Mouse (Mus musculus) forebrain, embryonic 13.5 days (tissue): ENCODE data around the gene Trappc1. TPM values are rescaled to one million over a fixed set of nuclear protein-coding genes. Genes with fewer than 3 reads are reported as not detected.
A peak's percentile ranks its signal among the peaks of the same experiment; 100 is the strongest.

Experiments used
- ATAC-seq: fragments of 200-750 bp; cut with Nextera tagmentation; 2 replicates; pipeline ENCODE4 v1.8.0; 2017
- H3K27ac ChIP-seq: fragments of 300-500 bp; sonication (generic); 2 replicates; pipeline ENCODE4 v1.5.1; 2015; ENCODE audit warnings: inconsistent platforms, mild to moderate bottlenecking, moderate library complexity
- H3K27me3 ChIP-seq: fragments of 300-500 bp; sonication (generic); 2 replicates; pipeline ENCODE4 v1.6.1; 2015; ENCODE audit warnings: mild to moderate bottlenecking, inconsistent platforms
- H3K36me3 ChIP-seq: fragments of 300-500 bp; sonication (generic); 2 replicates; pipeline ENCODE4 v1.6.1; 2015; ENCODE audit warnings: mild to moderate bottlenecking, inconsistent platforms; ENCODE audit not compliant: poor library complexity, severe bottlenecking
- H3K4me1 ChIP-seq: fragments of 300-500 bp; sonication (generic); 2 replicates; pipeline ENCODE4 v1.6.1; 2015; ENCODE audit warnings: inconsistent platforms
- H3K4me2 ChIP-seq: fragments of 300-500 bp; sonication (generic); 2 replicates; pipeline ENCODE4 v1.6.1; 2015; ENCODE audit warnings: inconsistent platforms, mild to moderate bottlenecking, moderate library complexity
- H3K4me3 ChIP-seq: fragments of 300-500 bp; sonication (generic); 2 replicates; pipeline ENCODE4 v1.5.1; 2015; ENCODE audit warnings: mild to moderate bottlenecking, inconsistent platforms
- H3K9ac ChIP-seq: fragments of 300-500 bp; sonication (generic); 2 replicates; pipeline ENCODE4 v1.6.1; 2015; ENCODE audit warnings: mild to moderate bottlenecking, inconsistent platforms
- H3K9me3 ChIP-seq: fragments of 300-500 bp; sonication (generic); replicated peaks from 2 replicates; pipeline ENCODE4 v1.6.1; 2016; ENCODE audit warnings: inconsistent platforms
- WGBS: fragments of 180-500 bp; shearing (Covaris S2); methylation state at CpG from one replicate; pipeline ENCODE4 v1.1.7; 2015; 5-methylcytosine and 5-hydroxymethylcytosine counted together
- polyA plus RNA-seq: library from polyadenylated mRNA; unstranded; fragments of >200 nt; fragmentation: Nextera tagmentation; extraction: Ambion mirVana; gene quantifications from 2 replicates; pipeline ENCODE4 v1.2.1, GENCODE M21; 2015

Gene Trappc1
- polyA plus RNA-seq, 1 experiment from 2014 or later: 208 TPM

DNA sequence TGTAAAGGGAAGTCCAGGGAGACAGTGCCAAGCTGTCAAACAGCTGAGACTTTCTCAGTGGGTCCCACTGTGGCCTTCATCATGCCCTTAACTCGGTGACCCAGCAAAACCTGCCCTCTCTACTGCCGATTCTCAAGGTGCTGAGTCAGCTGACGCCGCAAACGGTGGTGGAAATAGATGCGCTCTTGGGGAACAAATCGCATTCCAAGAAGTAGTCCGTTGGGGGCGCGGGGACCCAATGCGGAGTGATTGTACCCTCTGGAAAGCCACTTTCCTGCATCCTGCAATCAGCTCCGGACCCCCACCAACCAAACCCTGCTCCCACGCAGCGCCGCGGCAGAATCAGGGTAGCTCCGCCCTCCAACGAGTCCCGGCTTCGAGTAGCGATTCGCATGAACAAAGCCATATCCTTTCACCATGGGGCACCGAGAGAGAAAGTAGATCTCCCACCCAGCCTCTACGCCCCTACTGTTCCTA is 8.2 kb downstream of the Trappc1 start:
- H3K4me2 ChIP-seq: peak overlapping the region; percentile 72
- peaks cover 19% of the 10 kb centered on the region for H3K27me3 ChIP-seq
- peak overlapping the region; percentile 81 for H3K27ac ChIP-seq
- no peaks in the 10 kb centered on the region for H3K36me3 ChIP-seq
- peak overlapping the region; percentile 70 for H3K9ac ChIP-seq
- peaks cover 15% of the 10 kb centered on the region for H3K4me1 ChIP-seq
- under 1% methylated on average over 24 of the region's 24 CpGs for WGBS
- peak overlapping the region; percentile 46 for H3K4me3 ChIP-seq
- ATAC-seq: peak; percentile 89
- H3K9me3 ChIP-seq: no peaks in the 10 kb centered on the region

DNA sequence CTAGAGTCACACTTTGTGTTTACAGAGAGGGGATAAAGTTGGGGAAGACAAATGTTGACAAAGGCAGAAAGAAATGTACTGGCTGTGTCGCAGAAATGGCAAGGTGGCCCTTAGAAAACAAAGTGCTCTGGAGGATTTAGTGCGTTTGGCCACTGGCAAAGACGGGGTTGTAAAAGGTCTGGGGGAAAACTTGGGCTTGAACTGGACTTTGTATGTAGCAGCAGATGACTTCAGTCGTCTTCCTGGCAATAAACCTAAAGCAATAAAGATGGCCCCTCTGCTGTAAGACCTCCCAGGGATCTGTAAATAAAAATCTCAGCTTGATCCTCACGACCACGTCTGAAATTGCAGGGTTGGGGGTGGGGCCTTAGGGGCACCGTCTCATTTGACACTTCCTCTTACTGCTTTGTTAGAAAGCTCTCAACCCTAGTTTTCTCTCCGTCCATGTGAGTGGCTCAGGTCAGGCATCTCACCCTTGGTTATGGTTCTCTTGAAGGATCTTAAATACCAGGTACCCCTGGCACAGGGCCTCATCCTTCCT is 9.0 kb downstream of the Trappc1 start:
- 39% methylated on average over 8 of the region's 8 CpGs for WGBS

GRCm38 (mm10) chr11:69333922-69334321 is 10.1 kb downstream of the Trappc1 start:
- H3K9ac ChIP-seq: no peak overlapping the region
- H3K27me3 ChIP-seq: peaks cover 6% of the 10 kb centered on the region; the same call in 1 of the 2 replicates
- no peaks in the 10 kb centered on the region for H3K36me3 ChIP-seq
- H3K9me3 ChIP-seq: no peaks in the 10 kb centered on the region
- no peak overlapping the region for H3K27ac ChIP-seq
- no peak overlapping the region for H3K4me3 ChIP-seq
- 70% methylated on average over 3 of the region's 3 CpGs for WGBS
- ATAC-seq: no peak
- H3K4me1 ChIP-seq: peaks cover 13% of the 10 kb centered on the region
- H3K4me2 ChIP-seq: no peak overlapping the region

More for the DNA sequence above, 9.0 kb downstream of the Trappc1 start:
- peaks cover 13% of the 10 kb centered on the region for H3K4me1 ChIP-seq
- peak overlapping the region; percentile 72; the same call in 1 of the 2 replicates for H3K4me2 ChIP-seq
- peak overlapping the region; percentile 81; the same call in 1 of the 2 replicates for H3K27ac ChIP-seq
- H3K9me3 ChIP-seq: no peaks in the 10 kb centered on the region
- no peak for ATAC-seq
- H3K36me3 ChIP-seq: no peaks in the 10 kb centered on the region
- H3K9ac ChIP-seq: no peak overlapping the region
- peaks cover 11% of the 10 kb centered on the region for H3K27me3 ChIP-seq
- no peak overlapping the region for H3K4me3 ChIP-seq

- H3K36me3 ChIP-seq: no peaks in the 10 kb centered on the region
- peaks cover 5% of the 10 kb centered on the region; the same call in 1 of the 2 replicates for H3K27me3 ChIP-seq
- H3K4me3 ChIP-seq: no peak overlapping the region
- WGBS: 64% methylated on average over 4 of the region's 4 CpGs
- no peak overlapping the region for H3K9ac ChIP-seq
- no peak overlapping the region for H3K4me2 ChIP-seq
- H3K27ac ChIP-seq: no peak overlapping the region
- H3K4me1 ChIP-seq: peaks cover 15% of the 10 kb centered on the region
- no peaks in the 10 kb centered on the region for H3K9me3 ChIP-seq
- no peak for ATAC-seq
These were observed 11.0 kb downstream of the Trappc1 start for GRCm38 (mm10) chr11:69334796-69335195.

- H3K4me2 ChIP-seq: peak within 1 kb of the TSS; percentile 70
- H3K27ac ChIP-seq: peak within 1 kb of the TSS; percentile 87
- peaks cover 5% of the 10 kb centered on the region; the same call in 1 of the 2 replicates for H3K27me3 ChIP-seq
- H3K4me3 ChIP-seq: peak within 1 kb of the TSS; percentile 54
- WGBS: under 1% methylated on average over 99 of the region's 99 CpGs
- H3K36me3 ChIP-seq: peaks cover 30% of the 10 kb centered on the region
- peak within 1 kb of the TSS; percentile 73 for H3K9ac ChIP-seq
- H3K9me3 ChIP-seq: no peaks in the 10 kb centered on the region
- ATAC-seq: peak; percentile 88
- peaks cover 22% of the 10 kb centered on the region for H3K4me1 ChIP-seq
These were observed 16.7 kb downstream of the Trappc1 start, which contains the start of gene Rnf227 for GRCm38 (mm10) chr11:69340161-69341131. Rnf227 (plus strand) TSS chr11:69340461.

- Histone ChIP-seq H3K9ac (no peak overlapping the region), H3K27ac (no peak overlapping the region), H3K4me3 (no peak overlapping the region), H3K4me2 (no peak overlapping the region), H3K4me1 (peaks cover 6% of the 10 kb centered on the region), H3K36me3 (peaks cover 90% of the 10 kb centered on the region), H3K27me3 (no peaks in the 10 kb centered on the region), H3K9me3 (no peaks in the 10 kb centered on the region)
- no peak for ATAC-seq
- WGBS: 92% methylated on average over 26 of the region's 26 CpGs
These were observed 22.7 kb downstream of the Trappc1 start for GRCm38 (mm10) chr11:69346441-69346840.

DNA sequence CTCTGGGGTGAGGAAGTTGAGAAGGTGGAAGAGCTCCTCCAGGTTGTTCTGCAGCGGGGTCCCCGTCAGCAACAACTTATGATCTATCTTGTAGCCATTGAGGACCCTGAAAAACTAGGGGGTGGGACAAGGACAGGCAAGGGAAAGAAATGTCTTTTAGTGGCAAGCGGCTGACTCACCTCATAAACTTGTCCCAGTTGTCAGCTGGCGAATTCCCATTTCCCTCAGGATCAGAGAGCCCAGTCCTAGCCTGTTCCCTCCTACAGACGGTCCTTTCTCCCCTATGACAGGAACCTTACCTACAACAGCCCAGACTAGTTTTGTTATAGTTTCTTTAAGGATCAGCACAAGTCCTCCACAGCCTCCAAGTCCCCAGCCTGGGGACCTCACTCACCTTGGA is 32.8 kb downstream of the Trappc1 start:
- ATAC-seq: no peak
- Histone ChIP-seq H3K36me3 (peaks cover 100% of the 10 kb centered on the region), H3K9me3 (no peaks in the 10 kb centered on the region), H3K9ac (no peak overlapping the region), H3K27me3 (no peaks in the 10 kb centered on the region), H3K4me1 (no peaks in the 10 kb centered on the region; the same call in 1 of the 2 replicates), H3K4me3 (no peak overlapping the region), H3K27ac (no peak overlapping the region), H3K4me2 (no peak overlapping the region)
- 95% methylated on average over 5 of the region's 5 CpGs for WGBS

GRCm38 (mm10) chr11:69357690-69358089 is 33.9 kb downstream of the Trappc1 start:
- no peak overlapping the region for H3K4me3 ChIP-seq
- no peak overlapping the region for H3K9ac ChIP-seq
- no peaks in the 10 kb centered on the region for H3K27me3 ChIP-seq
- peaks cover 9% of the 10 kb centered on the region for H3K4me1 ChIP-seq
- peaks cover 100% of the 10 kb centered on the region for H3K36me3 ChIP-seq
- WGBS: 92% methylated on average over 12 of the region's 12 CpGs
- no peak for ATAC-seq
- H3K4me2 ChIP-seq: no peak overlapping the region
- H3K9me3 ChIP-seq: no peaks in the 10 kb centered on the region
- H3K27ac ChIP-seq: no peak overlapping the region

GRCm38 (mm10) chr11:69362021-69362420 is 38.2 kb downstream of the Trappc1 start:
- no peak overlapping the region for H3K9ac ChIP-seq
- no peaks in the 10 kb centered on the region for H3K9me3 ChIP-seq
- no peak overlapping the region for H3K4me2 ChIP-seq
- WGBS: 40% methylated on average over 7 of the region's 7 CpGs
- peaks cover 43% of the 10 kb centered on the region for H3K4me1 ChIP-seq
- no peak for ATAC-seq
- H3K27me3 ChIP-seq: no peaks in the 10 kb centered on the region
- no peak overlapping the region for H3K4me3 ChIP-seq
- peak overlapping the region; percentile 63 for H3K27ac ChIP-seq
- peaks cover 75% of the 10 kb centered on the region for H3K36me3 ChIP-seq

- ATAC-seq: no peak
- no peaks in the 10 kb centered on the region for H3K9me3 ChIP-seq
- no peak overlapping the region for H3K4me3 ChIP-seq
- H3K4me2 ChIP-seq: no peak overlapping the region
- peaks cover 71% of the 10 kb centered on the region for H3K36me3 ChIP-seq
- peak overlapping the region; percentile 63 for H3K27ac ChIP-seq
- 88% methylated on average over 2 of the region's 2 CpGs for WGBS
- H3K27me3 ChIP-seq: no peaks in the 10 kb centered on the region
- H3K9ac ChIP-seq: no peak overlapping the region
- H3K4me1 ChIP-seq: peaks cover 48% of the 10 kb centered on the region
These were observed 38.7 kb downstream of the Trappc1 start for GRCm38 (mm10) chr11:69362479-69362878.

- Histone ChIP-seq H3K36me3 (peaks cover 52% of the 10 kb centered on the region), H3K4me1 (peaks cover 55% of the 10 kb centered on the region), H3K4me2 (peak overlapping the region; percentile 98), H3K9me3 (no peaks in the 10 kb centered on the region), H3K9ac (peak overlapping the region; percentile 70), H3K27ac (peak overlapping the region; percentile 99), H3K27me3 (no peaks in the 10 kb centered on the region), H3K4me3 (peak overlapping the region; percentile 90)
- no peak for ATAC-seq
- WGBS: 50% methylated on average over 8 of the region's 8 CpGs
These were observed 40.6 kb downstream of the Trappc1 start for GRCm38 (mm10) chr11:69364376-69364775.

GRCm38 (mm10) chr11:69364910-69365309 is 41.1 kb downstream of the Trappc1 start:
- 2% methylated on average over 6 of the region's 6 CpGs for WGBS
- H3K9me3 ChIP-seq: no peaks in the 10 kb centered on the region
- ATAC-seq: peak; percentile 59
- peak overlapping the region; percentile 98 for H3K4me2 ChIP-seq
- H3K27ac ChIP-seq: peak overlapping the region; percentile 99
- peaks cover 59% of the 10 kb centered on the region for H3K4me1 ChIP-seq
- H3K36me3 ChIP-seq: peaks cover 46% of the 10 kb centered on the region
- no peaks in the 10 kb centered on the region for H3K27me3 ChIP-seq
- peak overlapping the region; percentile 90 for H3K4me3 ChIP-seq
- H3K9ac ChIP-seq: peak overlapping the region; percentile 70
